Mouse (Mus musculus) megakaryocyte-erythroid progenitor cell, adult 5-6 weeks (primary cell): ENCODE measurements around the gene Rpl32. TPM values are rescaled to one million over a fixed set of nuclear protein-coding genes. Genes with fewer than 3 reads are reported as not detected.
A peak's percentile ranks its signal among the peaks of the same experiment; 100 is the strongest.

Experiments
- ATAC-seq: replicated peaks from 2 replicates; pipeline ENCODE4 v1.8.0; 2016; ENCODE audit warnings: mild to moderate bottlenecking, inconsistent platforms; ENCODE audit not compliant: severe bottlenecking, poor library complexity, low FRiP score, low TSS enrichment
- total RNA-seq, 2 experiments: library from RNA; stranded (forward) in 1 of 2; stranded (reverse) in 1 of 2; fragments of 200-1000, 215-1000 nt in 1 of 2; fragments of >200 nt in 1 of 2; fragmentation: Nextera tagmentation in 1 of 2; gene quantifications; 2 replicates each; pipeline ENCODE4 v1.2.3; 2014 to 2017

The Rpl32 gene
- total RNA-seq, 2 experiments from 2014 or later = 5,043 to 5,746 TPM

GRCm38 (mm10) chr6:115821216-115821993 is 12.9 kb upstream of the Rpl32 start:
- peak; percentile 76 for ATAC-seq

GRCm38 (mm10) chr6:115818129-115818528 is 9.6 kb upstream of the Rpl32 start:
- ATAC-seq = no peak

- no peak for ATAC-seq
Observed at GRCm38 (mm10) chr6:115815041-115815440, 6.5 kb upstream of the Rpl32 start.

- ATAC-seq = peak; percentile 92
Observed at GRCm38 (mm10) chr6:115814104-115814503, 5.6 kb upstream of the Rpl32 start.

- no peak for ATAC-seq
Observed at GRCm38 (mm10) chr6:115811606-115812005, 3.1 kb upstream of the Rpl32 start.

- ATAC-seq = no peak
Observed at GRCm38 (mm10) chr6:115808196-115808487, 405 bp downstream of the Rpl32 start.

- no peak for ATAC-seq
Observed at GRCm38 (mm10) chr6:115807464-115808195, 917 bp downstream of the Rpl32 start.

- no peak for ATAC-seq
Observed at GRCm38 (mm10) chr6:115804432-115805192, 3.9 kb downstream of the Rpl32 start.

GRCm38 (mm10) chr6:115803541-115804382 is 4.8 kb downstream of the Rpl32 start:
- peak; percentile 80 for ATAC-seq

GRCm38 (mm10) chr6:115801811-115802210 is 6.7 kb downstream of the Rpl32 start:
- no peak for ATAC-seq

GRCm38 (mm10) chr6:115792691-115793215 is 15.8 kb downstream of the Rpl32 start:
- peak; percentile 49 for ATAC-seq

GRCm38 (mm10) chr6:115791842-115792686 is 16.5 kb downstream of the Rpl32 start:
- ATAC-seq = peak; percentile 78

- ATAC-seq = no peak
Observed at GRCm38 (mm10) chr6:115791016-115791415, 17.5 kb downstream of the Rpl32 start.

- no peak for ATAC-seq
Observed at GRCm38 (mm10) chr6:115782781-115783180, 25.8 kb downstream of the Rpl32 start.

- ATAC-seq = peak; percentile 50
Observed at GRCm38 (mm10) chr6:115776363-115776762, 32.2 kb downstream of the Rpl32 start.

GRCm38 (mm10) chr6:115775838-115776237 is 32.7 kb downstream of the Rpl32 start:
- no peak for ATAC-seq

GRCm38 (mm10) chr6:115774501-115774921 is 34.0 kb downstream of the Rpl32 start, which contains the start of gene Cand2:
TSS of gene Cand2 (plus strand) at chr6:115774538.
- no peak for ATAC-seq

- no peak for ATAC-seq
Observed at GRCm38 (mm10) chr6:115773966-115774413, 34.6 kb downstream of the Rpl32 start.
